Mouse (Mus musculus): ENCODE measurements at regions not wholly inside any gene's neighbourhood (a gene's known extent, or its start where the extent isn't known, plus 50 kb on each side); places are given as distances from the start of the nearest gene placed in this dataset.
A peak's percentile ranks its signal among the peaks of the same experiment; 100 is the strongest.
"Not testable (repeated sequence)": the region's sequence is repeated elsewhere in the genome, so short reads cannot be mapped to it uniquely, and the experiment has no call there.

DNA sequence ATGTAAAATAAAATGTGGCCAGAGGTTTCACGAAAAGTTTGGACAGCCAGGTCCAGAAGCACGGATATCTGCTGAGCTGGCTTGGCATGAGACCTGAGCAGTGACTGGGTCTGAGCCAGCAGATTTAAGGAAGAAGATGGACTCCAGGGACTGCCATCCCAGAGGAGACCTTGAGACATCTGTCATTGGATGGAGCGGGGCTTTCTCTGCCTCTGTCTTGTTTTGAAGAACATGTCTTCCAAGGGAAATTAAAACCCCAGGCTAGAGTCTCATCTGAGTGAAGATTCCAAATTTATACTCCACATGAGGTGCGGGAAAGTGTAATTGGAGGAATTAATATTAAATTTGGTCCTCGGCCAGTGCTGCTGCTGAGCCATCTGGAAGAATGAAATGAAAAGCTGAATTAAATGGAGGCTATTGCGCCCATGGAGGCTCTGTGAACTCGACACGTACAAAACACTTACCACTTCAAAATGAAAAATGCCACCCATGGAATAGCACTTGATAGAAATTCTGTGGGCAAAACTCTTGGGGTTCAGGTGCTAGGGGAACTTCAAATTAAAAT is 129.8 kb upstream of the Adcy2 start:
- Histone ChIP-seq H3K27me3 (ENCODE audit: control insufficient read depth, insufficient read depth, low read length) (no peaks in the 10 kb centered on the region), H3K4me2 (ENCODE audit: low read depth, low read length) (no peak overlapping the region), H3K4me1 (ENCODE audit: control insufficient read depth, insufficient read depth) (no peaks in the 10 kb centered on the region), H3K4me3 (ENCODE audit: low read depth, low read length) (no peak overlapping the region), H3K9me3 (replicated peaks; ENCODE audit: control insufficient read depth, low read length) (no peaks in the 10 kb centered on the region), H3K27ac (ENCODE audit: low read depth) (no peak overlapping the region), H3K9ac (replicated peaks; ENCODE audit: low read depth, low read length) (no peak overlapping the region), H3K36me3 (replicated peaks; ENCODE audit: control insufficient read depth, insufficient read depth, low read length) (no peaks in the 10 kb centered on the region)
- TF ChIP-seq CTCF (IDR thresholded peaks at IDR 0.05; ENCODE audit: low read depth) (no peak), EP300 (IDR thresholded peaks at IDR 0.05; ENCODE audit: low read depth) (no peak)
- no peak for ATAC-seq (ENCODE audit: insufficient read depth, low read depth)
- WGBS, result 78% methylated on average over 8 of the region's 8 CpGs
- no peak for DNase-seq (ENCODE audit: low spot score)

DNA sequence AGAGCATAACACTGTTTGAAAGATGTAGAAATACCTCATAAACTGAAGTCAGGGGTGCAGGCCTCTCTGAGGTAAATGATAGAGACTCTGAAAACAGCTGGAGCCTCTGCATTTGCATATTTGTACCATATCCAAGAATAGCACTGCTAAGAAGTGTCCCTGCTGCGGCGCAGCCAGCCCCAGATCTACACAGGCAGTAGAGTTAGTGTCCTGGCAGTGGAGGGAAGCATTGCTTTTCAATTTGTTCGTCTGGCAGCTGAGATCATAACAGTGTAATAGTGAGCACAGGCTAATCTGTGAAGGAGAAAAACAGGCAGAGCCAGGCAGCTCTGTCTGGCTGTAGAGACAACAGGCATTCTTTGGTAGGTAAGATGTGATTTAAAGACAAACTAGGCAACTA is 128.2 kb upstream of the Adcy2 start:
- no peaks in the 10 kb centered on the region for H3K36me3 ChIP-seq (replicated peaks; ENCODE audit: control insufficient read depth, insufficient read depth, low read length)
- WGBS, result 59% methylated on average over 3 of the region's 3 CpGs
- ATAC-seq (ENCODE audit: insufficient read depth, low read depth), result no peak
- no peak overlapping the region for H3K4me2 ChIP-seq (ENCODE audit: low read depth, low read length)
- H3K9ac ChIP-seq (replicated peaks; ENCODE audit: low read depth, low read length), result no peak overlapping the region
- H3K9me3 ChIP-seq (replicated peaks; ENCODE audit: control insufficient read depth, low read length), result no peaks in the 10 kb centered on the region
- H3K27me3 ChIP-seq (ENCODE audit: control insufficient read depth, insufficient read depth, low read length), result no peaks in the 10 kb centered on the region
- TF ChIP-seq CTCF (IDR thresholded peaks at IDR 0.05; ENCODE audit: low read depth) (no peak), EP300 (IDR thresholded peaks at IDR 0.05; ENCODE audit: low read depth) (no peak)
- H3K27ac ChIP-seq (ENCODE audit: low read depth), result no peak overlapping the region
- no peaks in the 10 kb centered on the region for H3K4me1 ChIP-seq (ENCODE audit: control insufficient read depth, insufficient read depth)
- no peak for DNase-seq (ENCODE audit: low spot score)
- no peak overlapping the region for H3K4me3 ChIP-seq (ENCODE audit: low read depth, low read length)

DNA sequence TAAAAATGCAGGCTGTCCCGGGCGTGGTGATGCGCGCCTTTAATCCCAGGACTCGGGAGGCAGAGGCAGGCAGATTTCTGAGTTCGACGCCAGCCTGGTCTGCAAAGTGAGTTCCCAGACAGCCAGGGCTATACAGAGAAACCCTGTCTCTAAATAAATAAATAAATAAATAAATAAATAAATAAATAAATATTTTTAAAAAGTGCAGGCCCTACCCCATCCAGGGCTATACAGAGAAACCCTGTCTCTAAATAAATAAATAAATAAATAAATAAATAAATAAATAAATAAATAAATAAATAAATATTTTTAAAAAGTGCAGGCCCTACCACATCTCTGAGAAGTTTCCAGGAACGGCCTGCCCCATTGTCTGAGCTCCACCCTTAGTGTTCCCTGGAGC is 119.4 kb upstream of the Adcy2 start:
- H3K9me3 ChIP-seq (replicated peaks; ENCODE audit: control insufficient read depth, low read length); DNase-seq (ENCODE audit: low spot score); H3K4me1 ChIP-seq (ENCODE audit: control insufficient read depth, insufficient read depth); H3K36me3 ChIP-seq (replicated peaks; ENCODE audit: control insufficient read depth, insufficient read depth, low read length); H3K9ac ChIP-seq (replicated peaks; ENCODE audit: low read depth, low read length); ATAC-seq (ENCODE audit: insufficient read depth, low read depth); H3K27ac ChIP-seq (ENCODE audit: low read depth); H3K4me2 ChIP-seq (ENCODE audit: low read depth, low read length); H3K4me3 ChIP-seq (ENCODE audit: low read depth, low read length); H3K27me3 ChIP-seq (ENCODE audit: control insufficient read depth, insufficient read depth, low read length): not testable (repeated sequence)
- 87% methylated on average over 8 of the region's 8 CpGs for WGBS

DNA sequence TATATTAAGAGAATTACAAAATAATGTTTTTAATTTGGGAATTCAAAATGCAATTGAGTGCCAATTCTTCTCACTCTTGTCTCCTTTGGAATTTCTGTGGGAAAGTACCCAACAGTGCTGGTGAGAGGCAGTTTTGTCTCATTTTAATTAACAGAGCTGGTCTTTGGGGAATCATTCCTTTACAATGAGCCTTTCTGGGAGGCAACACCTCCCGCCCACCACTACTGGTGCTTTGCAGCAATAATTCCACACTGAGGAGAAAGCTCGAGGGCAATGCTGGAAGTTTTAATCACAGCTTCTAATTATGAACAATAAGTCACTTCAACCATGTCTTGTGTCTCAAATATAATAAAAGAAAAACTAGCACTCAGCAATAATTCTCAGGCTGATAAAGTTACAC is 109.8 kb upstream of the Adcy2 start:
- H3K27ac ChIP-seq (ENCODE audit: low read depth), result no peak overlapping the region
- DNase-seq (ENCODE audit: low spot score) (no peak), ATAC-seq (ENCODE audit: insufficient read depth, low read depth) (no peak)
- H3K4me2 ChIP-seq (ENCODE audit: low read depth, low read length), result no peak overlapping the region
- no peak overlapping the region for H3K4me3 ChIP-seq (ENCODE audit: low read depth, low read length)
- H3K4me1 ChIP-seq (ENCODE audit: control insufficient read depth, insufficient read depth), result no peaks in the 10 kb centered on the region
- WGBS, result 58% methylated on average over 2 of the region's 2 CpGs
- H3K9me3 ChIP-seq (replicated peaks; ENCODE audit: control insufficient read depth, low read length), result 0 out of 2 replicates have a peak, but pooled peaks cover 3% of the 10 kb centered on the region
- H3K27me3 ChIP-seq (ENCODE audit: control insufficient read depth, insufficient read depth, low read length), result no peaks in the 10 kb centered on the region
- no peaks in the 10 kb centered on the region for H3K36me3 ChIP-seq (replicated peaks; ENCODE audit: control insufficient read depth, insufficient read depth, low read length)
- TF ChIP-seq EP300 (IDR thresholded peaks at IDR 0.05; ENCODE audit: low read depth) (no peak), CTCF (IDR thresholded peaks at IDR 0.05; ENCODE audit: low read depth) (no peak)
- H3K9ac ChIP-seq (replicated peaks; ENCODE audit: low read depth, low read length), result no peak overlapping the region

DNA sequence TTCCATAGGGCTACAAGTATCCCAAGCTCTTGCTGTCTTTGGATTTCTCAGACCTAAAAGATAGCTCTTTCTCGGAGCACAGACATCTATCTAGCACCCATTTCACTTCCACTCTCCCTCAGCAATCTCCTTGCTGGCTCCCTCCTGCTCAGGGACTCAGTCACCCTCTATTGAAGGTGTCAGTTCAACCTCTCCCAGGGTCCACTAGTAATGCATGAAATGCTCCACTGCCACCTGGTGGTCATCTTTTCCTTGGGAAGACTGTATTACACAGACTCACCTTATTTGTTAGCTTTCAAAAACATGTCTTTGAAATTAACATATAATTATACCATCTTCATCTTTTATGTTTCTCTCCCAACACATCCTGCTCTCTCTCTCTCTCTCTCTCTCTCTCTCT is 87.3 kb upstream of the Adcy2 start:
- ATAC-seq (ENCODE audit: insufficient read depth, low read depth), result no peak
- H3K4me2 ChIP-seq (ENCODE audit: low read depth, low read length), result no peak overlapping the region
- no peak for DNase-seq (ENCODE audit: low spot score)
- TF ChIP-seq CTCF (IDR thresholded peaks at IDR 0.05; ENCODE audit: low read depth) (peak; percentile 51), EP300 (IDR thresholded peaks at IDR 0.05; ENCODE audit: low read depth) (no peak)
- H3K4me3 ChIP-seq (ENCODE audit: low read depth, low read length), result no peak overlapping the region
- H3K27ac ChIP-seq (ENCODE audit: low read depth), result no peak overlapping the region
- H3K9me3 ChIP-seq (replicated peaks; ENCODE audit: control insufficient read depth, low read length), result no peaks in the 10 kb centered on the region
- no peaks in the 10 kb centered on the region for H3K27me3 ChIP-seq (ENCODE audit: control insufficient read depth, insufficient read depth, low read length)
- H3K4me1 ChIP-seq (ENCODE audit: control insufficient read depth, insufficient read depth), result no peaks in the 10 kb centered on the region
- 22% methylated on average over 1 of the region's 1 CpGs for WGBS
- no peak overlapping the region for H3K9ac ChIP-seq (replicated peaks; ENCODE audit: low read depth, low read length)
- no peaks in the 10 kb centered on the region for H3K36me3 ChIP-seq (replicated peaks; ENCODE audit: control insufficient read depth, insufficient read depth, low read length)

DNA sequence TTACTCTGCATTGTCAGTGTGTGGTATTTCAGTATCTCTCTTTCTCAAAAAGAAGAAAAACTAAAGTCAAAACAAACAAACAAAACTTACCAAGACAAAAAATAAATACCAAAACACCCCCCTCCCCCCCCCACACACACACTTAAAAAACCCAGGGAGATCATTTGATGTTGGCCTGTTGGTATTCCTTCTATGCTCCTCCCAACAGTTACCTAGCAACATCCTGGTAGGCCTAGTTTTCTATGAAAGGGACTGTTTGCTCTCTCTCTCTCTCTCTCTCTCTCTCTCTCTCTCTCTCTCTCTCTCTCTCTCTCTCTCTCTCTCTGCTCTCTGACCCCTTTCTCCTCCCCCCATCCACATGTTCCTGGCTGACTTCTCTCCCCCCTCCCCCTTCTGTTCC is 71.0 kb upstream of the Adcy2 start:
- DNase-seq (ENCODE audit: low spot score), result no peak
- H3K9me3 ChIP-seq (replicated peaks; ENCODE audit: control insufficient read depth, low read length), result no peaks in the 10 kb centered on the region; the same call in 1 of the 2 replicates
- H3K9ac ChIP-seq (replicated peaks; ENCODE audit: low read depth, low read length), result no peak overlapping the region
- no peak overlapping the region for H3K4me3 ChIP-seq (ENCODE audit: low read depth, low read length)
- no peak overlapping the region for H3K4me2 ChIP-seq (ENCODE audit: low read depth, low read length)
- H3K27me3 ChIP-seq (ENCODE audit: control insufficient read depth, insufficient read depth, low read length), result no peaks in the 10 kb centered on the region
- no peak overlapping the region for H3K27ac ChIP-seq (ENCODE audit: low read depth)
- no peaks in the 10 kb centered on the region for H3K4me1 ChIP-seq (ENCODE audit: control insufficient read depth, insufficient read depth)
- ATAC-seq (ENCODE audit: insufficient read depth, low read depth), result no peak
- no peaks in the 10 kb centered on the region for H3K36me3 ChIP-seq (replicated peaks; ENCODE audit: control insufficient read depth, insufficient read depth, low read length)
- TF ChIP-seq EP300 (IDR thresholded peaks at IDR 0.05; ENCODE audit: low read depth) (no peak), CTCF (IDR thresholded peaks at IDR 0.05; ENCODE audit: low read depth) (no peak)
